Comparison of ENCODE assay signal across 10 mouse cellular contexts in genomic region chr2:167959996-167960395, GRCm38 (mm10). TPM values are rescaled to one million over a fixed set of nuclear protein-coding genes. Genes with fewer than 3 reads are reported as not detected.
DNase-seq lines count a peak whose midpoint lies in the region; ATAC-seq and TF ChIP-seq lines count a peak whose summit lies in the region.
"Had no signal": no experiment of that assay in that cellular context is flagged by ENCODE, and none has a peak within 500 bp of the region (broad histone marks: within the 10 kb centered on the region; RNA-seq: fewer than 3 reads in every experiment).

No protein-coding gene starts in this region.

- no peak for TF ChIP-seq CTCF in kidney, adult 2 months (conservative IDR thresholded peaks at IDR 0.05; ENCODE audit: insufficient read depth, insufficient read length, low read depth, low read length)

- peak overlapping the region; percentile 9; the same call in 1 of the 2 replicates for H3K9ac ChIP-seq in liver, embryonic 16.5 days (ENCODE audit: low read depth, low read length)

- peak; percentile 62 for ATAC-seq in CD4-positive, CD25-positive, alpha-beta regulatory T cell, adult 4 months
- no peak for ATAC-seq in liver, embryonic 16.5 days (ENCODE audit: low read depth)
- ATAC-seq: hindbrain, embryonic 16.5 days had no signal

- no peaks in the 10 kb centered on the region for H3K36me3 ChIP-seq in kidney, adult 2 months (ENCODE audit: control insufficient read depth, insufficient read depth, low read length)
- H3K36me3 ChIP-seq in liver, embryonic 16.5 days (ENCODE audit: control insufficient read depth, insufficient read depth), result no peaks in the 10 kb centered on the region

- no peaks in the 10 kb centered on the region for H3K9me3 ChIP-seq in liver, embryonic 16.5 days (replicated peaks; ENCODE audit: control insufficient read depth, low read length)

- H3K4me1 ChIP-seq in kidney, adult 2 months (ENCODE audit: control insufficient read depth, insufficient read depth, low read length), result peaks cover 31% of the 10 kb centered on the region
- peaks cover 26% of the 10 kb centered on the region for H3K4me1 ChIP-seq in liver, embryonic 16.5 days (ENCODE audit: control insufficient read depth, low read depth, low read length)

- WGBS in kidney, adult 2 months, result 36% methylated on average over 7 of the region's 7 CpGs
- WGBS in liver, embryonic 16.5 days (ENCODE audit: insufficient replicate concordance), result 24% methylated on average over 7 of the region's 7 CpGs

- H3K4me3 ChIP-seq in kidney, adult 2 months (ENCODE audit: insufficient read depth, low read depth, low read length), result no peak overlapping the region
- no peak overlapping the region for H3K4me3 ChIP-seq in liver, embryonic 16.5 days (ENCODE audit: low read depth, low read length)
- H3K4me3 ChIP-seq: erythroblast, embryonic 14.5 days had no signal

- no peak overlapping the region for H3K4me2 ChIP-seq in liver, embryonic 16.5 days (ENCODE audit: low read depth, low read length)

- no peak for TF ChIP-seq POLR2A in kidney, adult 2 months (IDR thresholded peaks at IDR 0.05; ENCODE audit: low read depth, low read length)

- H3K27me3 ChIP-seq in kidney, adult 2 months (replicated peaks; ENCODE audit: control insufficient read depth, insufficient read depth, low read length), result no peaks in the 10 kb centered on the region
- no peaks in the 10 kb centered on the region for H3K27me3 ChIP-seq in liver, embryonic 16.5 days (ENCODE audit: control insufficient read depth, insufficient read depth, low read depth, low read length)

- DNase-seq in kidney, adult 2 months, result no peak
- no peak for DNase-seq in kidney, postnatal 4 days
- DNase-seq in B cell, adult 2 months, result peak; percentile 59 to 65
- no peak for DNase-seq in embryo, embryonic 10 days (ENCODE audit: low spot score)
- DNase-seq in adrenal gland, postnatal 4 days (ENCODE audit: low spot score in 2 of 2), result no peak

- H3K27ac ChIP-seq in kidney, adult 2 months (ENCODE audit: insufficient read depth, low read depth, low read length), result peak overlapping the region; percentile 63
- H3K27ac ChIP-seq in liver, embryonic 16.5 days (ENCODE audit: low read length), result peak overlapping the region; percentile 84
- H3K27ac ChIP-seq: stomach, postnatal 0 days had no signal

RNA-seq across cellular contexts. Expression of gene Ptpn1, which starts 28.1 kb away (rescaled TPM):
- 29.9 and 31.0 TPM in 2 replicates for polyA plus RNA-seq in kidney, adult 2 months (2012; rRNA removed)
- 100 to 1,000 TPM in 1 of 2 experiments, 10 to 100 TPM in 1; 99.2 to 126 TPM for polyA plus RNA-seq in CD4-positive, CD25-positive, alpha-beta regulatory T cell, adult 4 months (2017; shearing (Covaris generic))
- 22.0 and 22.4 TPM in 2 replicates for polyA plus RNA-seq in liver, embryonic 16.5 days (2015; fragmentation: Nextera tagmentation; extraction: Ambion mirVana)
- 10 to 100 TPM; 49.4 to 58.7 TPM for total RNA-seq in adrenal gland, postnatal 4 days (2021)

RNA-seq across cellular contexts. Expression of gene Ripor3, which starts 50.4 kb away (rescaled TPM):
- 12.3 and 13.0 TPM in 2 replicates for polyA plus RNA-seq in kidney, adult 2 months (2012; rRNA removed)
- under 1 TPM; 0.17 to 0.63 TPM for polyA plus RNA-seq in CD4-positive, CD25-positive, alpha-beta regulatory T cell, adult 4 months (2017; shearing (Covaris generic))
- 0.81 and 1.2 TPM in 2 replicates for polyA plus RNA-seq in liver, embryonic 16.5 days (2015; fragmentation: Nextera tagmentation; extraction: Ambion mirVana)
- total RNA-seq in adrenal gland, postnatal 4 days (2021), result 1 to 10 TPM; 5.2 to 5.4 TPM

Comparison
In these comparisons a context has a peak if more than half of its experiments do, and no peak if none do; other contexts are left out.
1. DNase-seq: peak in B cell, adult 2 months (2 of 2); none in kidney, adult 2 months (single experiment), kidney, postnatal 4 days (0 of 2), embryo, embryonic 10 days (single experiment) and adrenal gland, postnatal 4 days (0 of 2).